Mouse (Mus musculus) CH12.LX (cell line): Measurements from ENCODE around the gene Rft1. TPM values are rescaled to one million over a fixed set of nuclear protein-coding genes. Genes with fewer than 3 reads are reported as not detected.
A peak's percentile ranks its signal among the peaks of the same experiment; 100 is the strongest.

Experiments used
- DNase-seq: peaks from one replicate; pipeline ENCODE4 v3.0.0-alpha.2; 2013; ENCODE audit errors: extremely low read depth
- H3K27ac ChIP-seq: 2 replicates; pipeline ENCODE4 v1.5.1; 2012; ENCODE audit warnings: low read depth, mild to moderate bottlenecking, control low read depth, moderate library complexity; ENCODE audit not compliant: insufficient read depth
- H3K27me3 ChIP-seq: replicated peaks from 2 replicates; pipeline ENCODE3; 2012; ENCODE audit warnings: inconsistent platforms
- H3K36me3 ChIP-seq, 2 experiments: replicated peaks in 1 of 2; 2 replicates each; pipeline versions ENCODE3 to v1.6.1; 2012; ENCODE audit warnings: inconsistent platforms in 1 of 2, low read length in 1 of 2, mild to moderate bottlenecking in 1 of 2, mixed read lengths in 1 of 2, moderate library complexity in 1 of 2; ENCODE audit not compliant: control insufficient read depth in 1 of 2, insufficient read depth in 1 of 2
- H3K4me1 ChIP-seq, 2 experiments: 2 replicates each; pipeline ENCODE4 v1.6.1; 2012; ENCODE audit warnings: inconsistent platforms in 1 of 2, moderate library complexity in 1 of 2; ENCODE audit not compliant: insufficient read depth in 2 of 2, control insufficient read depth in 1 of 2
- H3K4me2 ChIP-seq: 2 replicates; pipeline ENCODE4 v1.6.1; 2012; ENCODE audit warnings: low read depth, mild to moderate bottlenecking, control low read depth; ENCODE audit not compliant: poor library complexity, insufficient read depth, severe bottlenecking
- H3K4me3 ChIP-seq, 3 experiments: fragments of 150-350 bp in 1 of 3; sonication (generic) in 1 of 3; replicated peaks in 1 of 3; 2 replicates each; pipeline versions ENCODE3 to v1.5.1; 2011 to 2012; ENCODE audit warnings: low read depth in 2 of 3, low read length in 2 of 3, mild to moderate bottlenecking in 2 of 3, moderate library complexity in 2 of 3, control low read depth in 1 of 3, improper control_type of control experiment in 1 of 3, inconsistent platforms in 1 of 3, mixed read lengths in 1 of 3; ENCODE audit not compliant: poor library complexity in 1 of 3
- H3K79me2 ChIP-seq: replicated peaks from 2 replicates; pipeline ENCODE4 v1.6.1; 2012; ENCODE audit warnings: mild to moderate bottlenecking, moderate library complexity; ENCODE audit not compliant: control insufficient read depth, poor library complexity, insufficient read depth, severe bottlenecking; ENCODE audit errors: extremely low read depth
- H3K9ac ChIP-seq: 2 replicates; pipeline ENCODE4 v1.6.1; 2012; ENCODE audit warnings: low read depth, mild to moderate bottlenecking, control low read depth, moderate library complexity; ENCODE audit not compliant: insufficient read depth
- H3K9me3 ChIP-seq: replicated peaks from 2 replicates; pipeline ENCODE3; 2012; ENCODE audit warnings: low read length, inconsistent platforms, mixed read lengths
- BHLHE40 ChIP-seq: IDR thresholded peaks from 2 replicates; pipeline ENCODE4 v1.6.1; 2011; ENCODE audit warnings: mild to moderate bottlenecking, low read depth, low read length, improper control_type of control experiment
- E2F4 ChIP-seq: IDR thresholded peaks from 2 replicates; pipeline ENCODE4 v1.6.1; 2011; ENCODE audit warnings: low read depth, low read length, improper control_type of control experiment; ENCODE audit not compliant: insufficient replicate concordance
- ELF1 ChIP-seq: IDR thresholded peaks from 2 replicates; pipeline ENCODE4 v1.6.1; 2014; ENCODE audit warnings: low read depth, mild to moderate bottlenecking, inconsistent platforms, low read length, improper control_type of control experiment
- HCFC1 ChIP-seq: IDR thresholded peaks from 2 replicates; pipeline ENCODE4 v1.6.1; 2012; ENCODE audit warnings: low read depth, mild to moderate bottlenecking, inconsistent platforms, low read length, improper control_type of control experiment
- IRF4 ChIP-seq: IDR thresholded peaks from 2 replicates; pipeline ENCODE4 v1.6.1; 2014; ENCODE audit warnings: low read depth, mild to moderate bottlenecking, inconsistent platforms, low read length, improper control_type of control experiment
- KAT2A ChIP-seq: IDR thresholded peaks from 2 replicates; pipeline ENCODE4 v1.6.1; 2012; ENCODE audit warnings: low read length, improper control_type of control experiment, inconsistent platforms; ENCODE audit not compliant: insufficient replicate concordance
- MAX ChIP-seq: IDR thresholded peaks from 2 replicates; pipeline ENCODE4 v1.6.1; 2011; ENCODE audit warnings: low read length, improper control_type of control experiment
- MEF2A ChIP-seq: IDR thresholded peaks from 2 replicates; pipeline ENCODE4 v1.6.1; 2014; ENCODE audit warnings: low read depth, mild to moderate bottlenecking, inconsistent platforms, low read length, improper control_type of control experiment, borderline replicate concordance
- MXI1 ChIP-seq: IDR thresholded peaks from 2 replicates; pipeline ENCODE4 v1.6.1; 2011; ENCODE audit warnings: mild to moderate bottlenecking, low read depth, low read length, improper control_type of control experiment
- MYC ChIP-seq: IDR thresholded peaks from 2 replicates; pipeline ENCODE4 v1.6.1; 2011; ENCODE audit warnings: low read depth, mild to moderate bottlenecking, improper control_type of control experiment, low read length
- NELFE ChIP-seq: IDR thresholded peaks from 2 replicates; pipeline ENCODE4 v1.6.1; 2011; ENCODE audit warnings: low read depth, low read length, improper control_type of control experiment
- POLR2A ChIP-seq: IDR thresholded peaks from 2 replicates; pipeline ENCODE4 v1.6.1; 2011; ENCODE audit warnings: low read depth, mild to moderate bottlenecking, improper control_type of control experiment, low read length
- SIN3A ChIP-seq: IDR thresholded peaks from 2 replicates; pipeline ENCODE4 v1.6.1; 2012; ENCODE audit warnings: low read length, improper control_type of control experiment, inconsistent platforms
- TBP ChIP-seq: conservative IDR thresholded peaks from 2 replicates; pipeline ENCODE4 v1.6.1; 2011; ENCODE audit warnings: low read depth, low read length, improper control_type of control experiment
- TCF12 ChIP-seq: IDR thresholded peaks from 2 replicates; pipeline ENCODE4 v1.6.1; 2014; ENCODE audit warnings: low read depth, mild to moderate bottlenecking, inconsistent platforms, low read length, improper control_type of control experiment
- UBTF ChIP-seq: IDR thresholded peaks from 2 replicates; pipeline ENCODE4 v1.6.1; 2012; ENCODE audit warnings: low read depth, mild to moderate bottlenecking, inconsistent platforms, low read length, improper control_type of control experiment, moderate library complexity
- ZMIZ1 ChIP-seq: IDR thresholded peaks from 2 replicates; pipeline ENCODE4 v1.6.1; 2012; ENCODE audit warnings: low read depth, mild to moderate bottlenecking, inconsistent platforms, low read length, improper control_type of control experiment
- ZNF384 ChIP-seq: IDR thresholded peaks from 2 replicates; pipeline ENCODE4 v1.6.1; 2012; ENCODE audit warnings: low read depth, low read length, improper control_type of control experiment, inconsistent platforms
- dilution Hi-C: fragments of 300-500 bp; cut with MboI; formaldehyde crosslinking; loops from 2 replicates; pipeline ENCODE4 v1.14.3; 2020; ENCODE audit warnings: low sequenced_read_pairs; ENCODE audit not compliant: extremely low pct_unique_long_range_greater_than_20kb, extremely low pct_ligation_motif_present
- in situ Hi-C: fragments of 300-500 bp; cut with MboI; formaldehyde crosslinking; loops from 3 replicates; pipeline ENCODE4 v1.14.3; 2019; ENCODE audit warnings: low sequenced_read_pairs, low pct_ligation_motif_present, low pct_unique_long_range_greater_than_20kb, mixed read lengths
- polyA plus RNA-seq: library from polyadenylated mRNA; unstranded; fragments of >175 nt; gene quantifications from 2 replicates; pipeline ENCODE4 v1.2.1, GENCODE M21; 2012; ENCODE audit warnings: low read depth; ENCODE audit not compliant: insufficient read length
- total RNA-seq, 2 experiments: library from RNA; depleted of rRNA; stranded (reverse); fragments of 300-350 nt in 1 of 2; fragments of >200 nt in 1 of 2; gene quantifications; 2 replicates each; pipeline ENCODE4 v1.2.3; 2012 to 2014

Gene Rft1
- 12.0 and 13.5 TPM in 2 replicates for total RNA-seq (2012; rRNA removed)
- 25.8 and 26.0 TPM in 2 replicates for total RNA-seq (2014; rRNA removed)
- 15.3 and 17.7 TPM in 2 replicates for polyA plus RNA-seq

- Histone ChIP-seq H3K4me3 (peak within 1 kb of the TSS; percentile 86 to 92 (median 87)), H3K4me2 (peak within 1 kb of the TSS; percentile 74), H3K4me1 (peaks cover 7 to 46% of the 10 kb centered on the region in 2 experiments), H3K9ac (peak within 1 kb of the TSS; percentile 92), H3K9me3 (no peaks in the 10 kb centered on the region), H3K79me2 (no peaks in the 10 kb centered on the region; the same call in 1 of the 2 replicates), H3K27ac (peak within 1 kb of the TSS; percentile 58; the same call in 1 of the 2 replicates), H3K27me3 (no peaks in the 10 kb centered on the region), H3K36me3 (peaks cover under 1 to 21% of the 10 kb centered on the region in 2 experiments)
- in situ Hi-C loops (no loop called here), dilution Hi-C loops (no loop called here)
- DNase-seq = peak; percentile 95
- TF ChIP-seq POLR2A = peak; percentile 97
- TF ChIP-seq NELFE = peak; percentile 94
- TF ChIP-seq UBTF = no peak
- TF ChIP-seq TBP = peak; percentile 74; the same call in 1 of the 2 replicates
- peak; percentile 85 for TF ChIP-seq TCF12
- TF ChIP-seq SIN3A = peak; percentile 90
- TF ChIP-seq IRF4 = peak; percentile 22; the same call in 1 of the 2 replicates
- TF ChIP-seq MEF2A = no peak
- TF ChIP-seq E2F4 = 0 out of 2 replicates have a peak, but pooled peaks have one; percentile 19
- TF ChIP-seq HCFC1 = peak; percentile 83
- 0 out of 2 replicates have a peak, but pooled peaks have one; percentile 27 for TF ChIP-seq MAX
- peak; percentile 85 for TF ChIP-seq ELF1
- TF ChIP-seq BHLHE40 = no peak
- peak; percentile 88 for TF ChIP-seq ZNF384
- peak; percentile 39; the same call in 1 of the 2 replicates for TF ChIP-seq MXI1
- TF ChIP-seq ZMIZ1 = peak; percentile 80; the same call in 1 of the 2 replicates
These were observed at the start of gene Rft1 for GRCm38 (mm10) chr14:30653943-30654659. Gene Rft1, plus strand, starts transcription at chr14:30654360.

- Histone ChIP-seq H3K79me2 (peaks cover 16% of the 10 kb centered on the region), H3K9ac (no peak overlapping the region), H3K27ac (peak overlapping the region; percentile 69)
These were observed 47.3 kb upstream of the Rft1 start for GRCm38 (mm10) chr14:30606817-30607216.

More at GRCm38 (mm10) chr14:30606817-30607216, 47.3 kb upstream of the Rft1 start:
- Histone ChIP-seq H3K9me3 (no peaks in the 10 kb centered on the region), H3K27me3 (no peaks in the 10 kb centered on the region), H3K4me2 (no peak overlapping the region), H3K36me3 (peaks cover 68 to 92% of the 10 kb centered on the region in 2 experiments), H3K4me3 (no peak overlapping the region), H3K4me1 (peaks cover 54 to 70% of the 10 kb centered on the region in 2 experiments)
- 0 out of 2 replicates have a peak, but pooled peaks have one; percentile 24 for TF ChIP-seq POLR2A
- TF ChIP-seq KAT2A = no peak
- no peak for TF ChIP-seq MYC
- peak; percentile 27; the same call in 1 of the 2 replicates for TF ChIP-seq BHLHE40
- TF ChIP-seq TCF12 = peak; percentile 77
- dilution Hi-C loops (no loop called here), in situ Hi-C loops (no loop called here)
- peak; percentile 74 for DNase-seq
